Mouse (Mus musculus): ENCODE measurements around the gene Radil. TPM values are rescaled to one million over a fixed set of nuclear protein-coding genes. Genes with fewer than 3 reads are reported as not detected.

Gene Radil
- total RNA-seq, 2 experiments from 2014 or later, result 1.3 to 2.8 TPM

- intact Hi-C loops (cut with DNase I), result no loop called here
- DNase-seq, result no peak
These were observed 60.8 kb downstream of the Radil start for GRCm38 (mm10) chr5:142489955-142490707.

DNA sequence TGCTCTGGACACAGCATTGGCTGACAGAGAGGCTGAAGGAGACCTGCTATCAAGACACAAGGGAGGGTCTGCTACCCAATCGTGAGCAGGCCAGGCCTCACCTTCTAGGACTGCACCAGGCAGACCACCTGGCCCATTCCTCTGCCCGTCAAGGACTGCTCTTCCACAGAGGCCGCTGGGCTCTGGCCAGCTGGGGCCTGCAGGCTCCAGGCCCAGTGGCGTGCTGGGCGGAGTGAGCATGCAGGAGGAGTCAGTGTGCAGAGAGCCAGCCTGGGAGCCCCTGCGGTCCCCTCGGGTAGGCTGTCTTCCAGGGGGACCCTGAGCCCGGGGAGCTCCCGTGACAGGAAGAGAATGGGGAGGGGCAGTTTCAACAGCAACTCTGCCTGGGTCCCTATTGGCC, 64.2 kb downstream of the Radil start:
- DNase-seq, result no peak
- intact Hi-C loops (cut with DNase I), result no loop called here

DNA sequence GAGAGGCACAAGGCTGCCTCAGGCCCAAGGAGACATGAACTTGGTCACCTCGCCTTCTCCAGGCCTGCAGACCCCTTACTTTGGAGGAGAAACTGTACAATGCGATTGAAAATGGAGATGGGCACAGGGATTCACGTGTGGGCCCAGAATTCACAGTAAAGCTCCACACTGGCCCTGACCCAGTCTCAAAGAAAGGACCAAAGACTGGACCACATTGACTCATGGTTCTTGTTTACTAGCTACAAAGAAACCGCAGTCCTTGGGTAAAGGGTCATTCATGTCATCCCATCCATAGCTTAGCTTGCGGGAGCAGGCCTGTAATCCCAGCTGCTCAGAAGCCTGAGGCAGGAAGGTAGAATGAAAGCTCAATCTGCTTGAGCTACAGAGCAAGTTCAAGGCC, 67.3 kb downstream of the Radil start:
- intact Hi-C loops (cut with DNase I), result no loop called here

GRCm38 (mm10) chr5:142482512-142482911, 68.4 kb downstream of the Radil start:
- intact Hi-C loops (cut with DNase I), result no loop called here
- DNase-seq, result no peak

More for the DNA sequence above, 67.3 kb downstream of the Radil start:
- DNase-seq, result no peak

- intact Hi-C loops (cut with DNase I), result loop anchor here (2.0 to 5.0 kb wide), 2 partner anchors 72 to 238 kb away; partner anchors contain the start of gene Radil
- DNase-seq, result peak; percentile 78 to 85
These were observed 72.0 kb downstream of the Radil start for GRCm38 (mm10) chr5:142478829-142479435.

GRCm38 (mm10) chr5:142477866-142478615, 72.9 kb downstream of the Radil start:
- DNase-seq, result no peak
- intact Hi-C loops (cut with DNase I), result loop anchor here (2.0 to 5.0 kb wide), 2 partner anchors 73 to 239 kb away; partner anchors contain the start of gene Radil

- no peak for DNase-seq
- intact Hi-C loops (cut with DNase I), result loop anchor here (5.0 kb wide), 1 partner anchor 240 kb away; no protein-coding TSS in a partner anchor
These were observed 73.6 kb downstream of the Radil start for GRCm38 (mm10) chr5:142477346-142477745.

DNA sequence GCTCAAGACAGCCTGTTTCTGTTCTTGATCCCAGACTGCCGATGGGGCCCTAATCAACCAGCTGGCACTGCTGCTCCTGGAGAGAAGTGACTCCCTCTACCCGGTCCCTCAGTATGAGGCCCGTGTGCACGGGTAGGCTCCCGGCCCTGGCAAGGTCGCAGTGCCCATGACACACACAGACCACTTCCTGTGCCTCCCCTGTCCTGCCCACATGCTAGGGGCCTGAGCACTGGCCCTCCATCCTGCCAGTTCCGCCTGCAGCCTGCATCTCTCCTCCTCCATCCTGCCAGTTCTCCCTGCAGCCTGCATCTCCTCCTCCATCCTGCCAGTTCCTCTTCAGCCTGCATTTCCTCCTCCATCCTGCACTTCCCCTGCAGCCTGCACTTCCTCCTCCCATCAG, 75.2 kb downstream of the Radil start:
- intact Hi-C loops (cut with DNase I), result loop anchor here (5.0 kb wide), 1 partner anchor 242 kb away; no protein-coding TSS in a partner anchor
- no peak for DNase-seq

GRCm38 (mm10) chr5:142473696-142474095, 77.2 kb downstream of the Radil start:
- intact Hi-C loops (cut with DNase I), result no loop called here
- no peak for DNase-seq

DNA sequence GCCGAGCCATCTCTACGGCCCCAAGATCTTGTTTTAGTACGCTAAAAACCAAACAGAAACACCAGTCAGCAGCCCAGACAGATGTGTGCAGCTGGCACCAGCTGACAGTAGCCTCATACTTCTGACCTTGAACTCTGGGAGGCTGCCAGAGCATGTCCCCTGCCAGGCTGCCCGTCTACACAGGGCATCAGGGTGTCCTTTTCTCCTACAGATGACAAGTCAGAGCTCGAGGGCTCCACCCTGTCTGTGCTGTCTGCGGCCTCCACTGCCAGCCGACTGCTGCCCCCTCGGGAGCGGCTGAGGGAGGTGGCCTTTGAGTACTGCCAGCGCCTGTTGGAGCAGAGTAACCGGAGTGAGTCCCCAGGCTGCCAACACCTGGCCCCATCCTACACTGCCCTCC, 81.1 kb downstream of the Radil start:
- DNase-seq, result no peak
- intact Hi-C loops (cut with DNase I), result no loop called here

GRCm38 (mm10) chr5:142468375-142468774, 82.5 kb downstream of the Radil start:
- DNase-seq, result no peak
- intact Hi-C loops (cut with DNase I), result no loop called here

DNA sequence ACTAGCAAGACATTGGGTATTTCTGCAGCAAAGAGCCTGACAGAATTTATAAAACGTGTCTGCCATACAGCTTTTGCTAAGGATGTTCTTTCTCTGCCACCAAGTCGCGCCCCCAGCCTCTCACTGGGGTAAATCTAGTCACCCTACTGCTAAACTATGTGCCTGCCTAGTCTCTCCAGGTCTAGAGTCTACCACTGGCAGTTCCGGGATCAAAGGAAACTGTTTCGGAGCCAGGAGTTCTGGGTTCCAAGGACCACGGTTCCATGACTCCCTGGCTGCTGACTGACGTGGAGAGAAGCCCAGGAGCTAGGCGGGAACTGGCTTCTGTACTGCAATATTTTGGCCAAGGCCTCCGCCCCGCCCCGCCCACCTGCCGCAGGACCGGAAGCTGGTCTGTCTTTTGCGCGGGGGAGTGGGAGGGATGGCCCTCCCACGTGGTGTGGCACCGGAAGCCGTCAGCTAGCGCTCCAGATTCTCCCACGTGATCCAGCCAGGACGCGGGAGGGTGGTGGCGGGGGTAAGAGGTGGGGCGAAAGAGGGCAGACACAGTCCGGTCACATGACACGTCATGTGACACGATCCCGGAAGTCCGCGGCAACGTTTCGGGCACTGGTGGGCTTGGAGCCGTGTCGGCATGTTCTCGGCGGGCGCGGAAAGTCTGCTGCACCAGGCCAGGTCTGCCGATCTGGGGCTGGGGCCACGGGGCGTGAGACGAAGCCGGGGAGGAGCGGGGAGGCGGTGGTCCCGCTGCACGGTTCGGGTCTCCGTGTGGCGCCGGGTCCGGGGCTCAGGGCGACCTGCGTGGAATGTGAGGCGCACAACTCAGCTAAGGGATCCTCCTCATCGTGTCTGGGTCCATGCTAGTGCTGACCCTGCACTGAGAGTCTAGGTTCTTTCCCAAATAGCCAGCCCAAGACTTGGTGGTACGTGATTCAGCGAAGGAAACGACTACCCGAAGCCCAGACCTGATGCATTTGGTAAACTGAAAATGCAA, 87.1 kb downstream of the Radil start, which contains the start of gene Ap5z1:
Gene Ap5z1 (plus strand): TSS at position 484 of the 994 bp plus-strand sequence.
- intact Hi-C loops (cut with DNase I), result no loop called here

GRCm38 (mm10) chr5:142463011-142463410, 87.9 kb downstream of the Radil start:
- intact Hi-C loops (cut with DNase I), result no loop called here
- DNase-seq, result no peak

More for the DNA sequence above, 87.1 kb downstream of the Radil start, which contains the start of gene Ap5z1:
- peak; percentile 85 to 93 for DNase-seq

DNA sequence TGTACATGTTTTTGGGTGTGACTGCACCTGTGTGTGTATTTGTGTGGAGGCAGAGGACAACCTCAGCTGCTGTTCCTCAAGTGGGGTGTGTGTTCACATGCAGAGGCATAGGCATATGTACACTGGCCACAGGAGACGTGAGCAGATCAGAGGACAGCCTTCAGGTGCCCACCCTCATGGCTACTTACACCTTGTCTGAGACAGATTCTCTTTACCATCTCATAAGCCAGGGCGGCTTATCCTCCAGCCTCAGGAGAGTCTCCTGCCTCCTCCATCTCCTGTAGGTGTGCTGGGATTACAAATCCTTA, 88.3 kb downstream of the Radil start:
- no peak for DNase-seq

GRCm38 (mm10) chr5:142461942-142462640, 88.8 kb downstream of the Radil start:
- no peak for DNase-seq
- intact Hi-C loops (cut with DNase I), result no loop called here

More for the DNA sequence above, 88.3 kb downstream of the Radil start:
- intact Hi-C loops (cut with DNase I), result no loop called here

DNA sequence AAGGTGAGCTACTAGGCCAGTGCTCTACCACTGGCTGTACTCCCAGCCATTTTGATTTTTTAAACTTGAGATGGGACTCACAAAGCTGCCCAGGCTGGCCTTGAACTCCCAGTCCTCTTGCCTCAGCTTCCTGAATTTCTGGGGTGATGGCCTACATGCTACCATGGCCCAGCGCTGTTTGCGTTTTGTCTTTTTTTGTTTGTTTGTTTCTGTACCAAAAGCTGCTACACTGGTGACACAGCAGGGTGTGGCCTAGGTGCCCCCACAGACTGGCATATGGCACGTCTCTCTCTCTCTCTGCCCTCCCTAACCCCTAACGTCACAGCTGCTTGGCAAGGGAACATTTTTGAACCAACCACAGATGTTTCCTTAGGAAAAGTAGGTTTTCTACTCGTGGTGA, 91.1 kb downstream of the Radil start:
- no peak for DNase-seq
- intact Hi-C loops (cut with DNase I), result no loop called here

DNA sequence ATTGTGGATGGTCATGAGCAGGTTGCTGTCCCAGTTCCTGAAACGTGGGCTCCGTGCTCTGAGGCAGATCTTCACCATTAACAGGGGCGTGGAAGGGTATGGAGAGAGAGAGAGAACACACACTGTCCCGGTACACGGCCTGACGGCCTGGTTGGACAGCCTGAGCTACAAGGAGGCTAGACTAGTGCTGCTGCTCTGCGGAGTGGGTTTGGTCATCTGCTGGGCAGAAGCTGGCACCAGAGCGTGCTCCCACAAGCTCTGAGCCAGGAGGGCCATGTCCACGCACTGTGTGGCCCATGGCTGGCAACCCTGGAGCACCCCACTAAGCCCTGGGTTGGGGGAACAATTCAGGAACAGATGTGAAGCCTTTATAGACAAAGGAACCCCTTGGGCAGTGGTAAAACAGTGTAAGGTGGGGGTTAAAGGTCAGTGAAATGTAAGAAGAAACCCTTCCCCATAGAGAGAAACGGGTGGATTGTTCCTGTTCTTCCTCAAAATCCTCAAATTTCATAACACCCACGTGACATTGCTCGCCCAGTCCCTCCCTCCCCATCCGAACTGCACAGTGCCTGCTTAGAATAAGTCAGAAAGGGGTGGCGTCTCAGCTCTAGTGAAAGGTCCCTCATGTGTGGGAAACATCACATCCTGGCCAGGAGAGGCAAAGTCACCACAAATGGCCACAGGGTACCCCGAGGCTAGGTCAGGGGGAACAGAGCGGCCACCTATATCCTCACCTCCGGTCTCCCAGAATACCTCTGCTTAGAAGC, 91.9 kb downstream of the Radil start:
- intact Hi-C loops (cut with DNase I), result no loop called here
- DNase-seq, result no peak

- no peak for DNase-seq
- intact Hi-C loops (cut with DNase I), result no loop called here
These were observed 93.6 kb downstream of the Radil start for GRCm38 (mm10) chr5:142457345-142457744.

DNA sequence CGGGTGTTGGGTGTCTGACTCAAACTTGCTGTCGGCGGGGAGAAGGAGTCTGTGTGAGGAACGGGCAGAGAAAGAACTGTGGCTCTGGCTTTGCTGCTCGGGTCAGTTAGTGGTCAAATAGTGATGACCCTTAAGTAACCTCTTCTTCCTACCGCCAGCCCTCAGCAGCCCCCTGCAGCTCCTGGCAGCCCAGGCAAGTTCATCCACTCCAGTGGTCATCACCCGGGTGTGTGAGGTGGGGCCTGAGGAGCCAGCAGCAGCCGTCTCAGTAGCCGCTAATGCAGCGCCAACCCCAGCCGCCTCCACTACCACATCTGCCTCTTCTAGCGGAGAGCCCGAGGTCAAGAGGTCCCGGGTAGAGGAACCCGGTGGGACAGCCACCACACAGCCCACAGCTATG, 94.6 kb downstream of the Radil start:
- intact Hi-C loops (cut with DNase I), result no loop called here
- no peak for DNase-seq
